Mouse (Mus musculus) skeletal muscle tissue, postnatal 0 days (tissue): ENCODE data around the gene Rad23b. TPM values are rescaled to one million over a fixed set of nuclear protein-coding genes. Genes with fewer than 3 reads are reported as not detected.

ENCODE experiments used
- polyA plus RNA-seq: library from polyadenylated mRNA; unstranded; fragments of >200 nt; fragmentation: Nextera tagmentation; extraction: Ambion mirVana; gene quantifications from 2 replicates; pipeline ENCODE4 v1.2.1, GENCODE M21; 2015

The Rad23b gene
- polyA plus RNA-seq, result 62.9 and 71.2 TPM in 2 replicates

GRCm38 (mm10) chr4:55349452-55350218, at the start of gene Rad23b:
Gene Rad23b, plus strand, starts transcription at chr4:55350043.

Other genes with a start within 250 kb of the Rad23b start
- 7.8 and 13.0 TPM in 2 replicates for gene Klf4, start 182.4 kb downstream of the Rad23b start, polyA plus RNA-seq